Mouse (Mus musculus) inflammation-experienced regulatory T-cells, adult 6 months (primary cell): ENCODE measurements at regions not wholly inside any gene's neighbourhood (a gene's known extent, or its start where the extent isn't known, plus 50 kb on each side); places are given as distances from the start of the nearest gene placed in this dataset.

ENCODE experiments used
- ATAC-seq: one replicate; pipeline ENCODE4 v1.8.0; 2017

DNA sequence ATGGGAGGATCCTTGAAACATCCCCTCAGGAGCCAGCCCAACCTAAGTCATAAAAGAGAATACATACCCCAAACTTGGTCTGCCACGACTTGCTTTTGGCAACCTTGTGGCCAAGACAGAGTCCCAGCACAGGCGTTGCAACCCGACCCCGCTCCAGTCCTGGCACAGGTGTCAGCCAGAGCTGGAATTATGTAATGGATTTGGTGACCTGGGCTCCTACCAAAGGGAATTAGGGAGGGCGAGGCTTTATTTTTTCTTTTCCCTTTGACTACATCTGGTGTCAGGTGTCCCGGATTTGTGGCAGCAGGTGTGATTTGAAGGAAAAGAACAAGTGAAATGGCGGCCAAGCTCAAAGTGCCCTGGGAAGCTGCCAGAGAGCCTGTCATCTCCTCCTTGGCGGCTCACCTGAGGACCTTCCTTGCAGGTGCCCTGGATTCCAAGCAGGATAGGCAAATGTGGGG, 212.9 kb downstream of the Mef2c start:
- ATAC-seq: no peak

DNA sequence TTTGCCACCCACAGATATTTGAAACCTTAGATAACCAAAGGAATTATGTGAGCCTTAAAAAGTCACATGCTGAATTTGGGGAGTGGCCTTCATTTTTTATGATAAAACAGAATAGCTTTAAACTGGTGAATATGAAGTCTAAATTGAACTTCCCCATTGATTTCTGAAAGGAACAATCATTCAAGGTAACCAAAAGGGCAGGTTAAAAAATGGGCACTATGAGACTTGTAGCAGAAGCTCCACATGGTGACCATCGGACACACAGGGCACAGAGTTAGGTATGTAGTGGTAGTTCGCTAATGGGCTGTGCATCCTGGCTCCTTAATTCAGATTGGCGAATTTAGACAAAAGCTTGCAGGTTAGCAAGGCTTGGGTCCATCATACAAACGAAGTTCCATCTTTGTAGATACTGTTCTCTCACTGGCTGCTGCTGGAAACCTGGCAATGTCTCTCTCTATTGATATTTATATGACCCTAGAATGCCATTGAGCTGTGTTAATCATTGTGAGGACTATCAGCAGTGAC, 213.9 kb downstream of the Mef2c start:
- no peak for ATAC-seq

DNA sequence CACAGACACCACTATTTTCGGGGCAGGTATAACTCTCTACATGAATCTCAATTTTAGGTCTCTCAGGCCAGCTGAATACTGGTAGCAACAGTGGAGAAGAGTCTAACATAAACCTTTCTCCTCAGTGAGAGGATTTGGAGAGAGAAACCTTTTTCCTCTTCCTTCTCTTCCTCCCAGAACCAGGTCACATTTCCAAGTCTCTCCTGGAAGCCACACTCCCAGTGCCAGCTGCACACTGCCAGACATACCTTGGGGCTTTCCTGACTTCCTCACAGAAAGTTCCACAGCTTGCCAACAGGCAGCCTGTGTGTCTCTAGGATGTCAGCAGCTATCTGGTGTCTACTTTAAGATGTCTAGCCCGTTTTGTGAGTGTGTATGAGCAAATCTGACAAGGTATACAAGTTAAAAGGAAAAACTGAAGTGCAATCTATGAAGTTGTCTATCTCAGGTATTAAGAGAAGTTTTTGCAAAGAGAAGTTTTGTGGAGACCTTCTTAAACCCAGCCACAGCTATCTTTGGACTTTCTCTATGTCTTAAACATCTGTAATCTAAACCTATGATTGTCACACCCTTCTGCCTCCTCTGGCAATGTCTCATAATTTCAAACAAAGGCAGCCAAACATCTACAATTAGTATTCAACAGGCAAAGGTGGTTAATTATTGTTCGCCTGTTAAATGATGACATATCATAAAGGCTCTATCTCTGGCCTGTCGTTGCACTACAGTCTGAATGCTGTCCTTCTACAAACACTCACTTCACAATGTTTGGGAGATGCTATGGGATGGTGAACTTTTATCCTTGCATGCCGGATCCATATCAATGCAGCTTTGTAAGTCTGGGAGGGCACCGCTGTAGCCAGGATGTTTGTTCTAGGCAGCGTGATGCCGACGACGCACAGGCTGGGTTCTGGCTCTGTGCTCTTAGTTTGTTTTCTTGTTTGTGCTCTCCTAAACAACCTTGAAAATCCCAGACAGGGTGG, 214.9 kb downstream of the Mef2c start:
- no peak for ATAC-seq

DNA sequence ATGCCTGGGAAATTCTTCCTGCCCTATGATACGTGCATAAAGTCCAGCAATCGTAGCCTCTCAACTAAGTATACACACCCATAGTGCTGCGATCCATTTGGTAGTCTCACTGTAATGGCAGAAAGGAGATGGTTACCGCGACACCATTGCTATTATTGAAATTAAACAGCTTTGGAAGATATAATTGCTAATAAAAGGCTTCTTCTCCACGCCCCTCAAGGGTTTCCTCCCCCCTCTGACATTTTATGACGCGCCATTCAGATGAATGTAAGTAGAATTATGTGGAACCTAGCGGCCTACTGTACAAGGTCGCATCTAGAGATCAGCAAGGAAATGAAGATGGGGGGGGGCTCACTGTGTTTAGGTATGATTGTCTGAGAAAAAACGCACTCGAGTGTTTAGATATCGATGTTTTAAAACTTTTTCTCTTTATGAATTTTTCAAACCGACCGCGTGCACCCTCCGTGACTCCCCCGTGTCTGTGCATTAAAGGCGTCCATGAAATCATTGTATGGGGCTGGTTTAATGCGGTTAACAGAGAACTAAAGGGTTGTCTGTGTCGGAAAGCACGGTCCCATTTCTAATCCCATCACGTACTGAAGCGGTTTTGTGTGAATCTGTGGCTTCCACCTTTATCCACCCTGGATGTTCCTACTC, 215.9 kb downstream of the Mef2c start:
- no peak for ATAC-seq

DNA sequence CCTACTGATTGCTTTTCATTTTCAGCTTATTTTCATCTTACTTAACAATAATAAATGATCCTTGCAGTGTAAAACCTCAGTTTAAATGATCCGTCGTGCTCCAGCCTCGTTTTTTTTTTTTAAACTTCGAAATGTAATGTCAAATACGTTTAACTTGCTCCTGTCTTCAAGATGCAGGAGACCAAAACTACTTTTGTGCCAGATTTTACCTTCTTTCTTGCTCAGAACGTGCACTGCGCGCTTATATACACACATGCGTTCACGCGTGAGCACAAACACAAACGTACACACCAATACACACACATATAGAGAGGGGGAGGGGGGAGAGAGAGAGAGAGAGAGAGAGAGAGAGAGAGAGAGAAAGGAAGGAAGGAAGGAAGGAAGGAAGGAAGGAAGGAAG, 216.5 kb downstream of the Mef2c start:
- ATAC-seq: no peak

DNA sequence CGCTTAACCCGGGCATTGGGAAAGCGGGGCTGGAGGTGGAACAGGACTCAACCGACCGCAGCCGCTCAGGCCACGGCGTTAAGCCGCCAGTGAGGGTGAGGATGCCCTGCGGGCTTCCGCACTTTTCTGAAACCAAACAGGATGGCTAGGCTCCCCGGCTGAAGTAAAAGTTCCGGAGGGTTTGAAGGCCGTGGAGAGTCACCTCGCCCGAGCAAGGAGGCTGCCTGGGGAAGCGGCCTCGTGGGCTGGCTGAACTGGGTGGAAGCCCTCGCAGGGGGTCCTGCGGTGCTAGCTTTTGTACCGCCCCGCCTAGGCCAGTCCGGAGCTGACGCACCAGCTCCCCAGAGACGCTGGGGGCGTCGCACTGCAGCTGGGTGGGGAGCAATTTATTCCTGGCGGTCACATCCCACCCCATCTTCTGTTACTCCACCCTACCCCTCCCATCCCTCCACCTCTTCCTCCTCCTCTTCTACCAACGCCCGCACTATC, 217.1 kb downstream of the Mef2c start:
- no peak for ATAC-seq

DNA sequence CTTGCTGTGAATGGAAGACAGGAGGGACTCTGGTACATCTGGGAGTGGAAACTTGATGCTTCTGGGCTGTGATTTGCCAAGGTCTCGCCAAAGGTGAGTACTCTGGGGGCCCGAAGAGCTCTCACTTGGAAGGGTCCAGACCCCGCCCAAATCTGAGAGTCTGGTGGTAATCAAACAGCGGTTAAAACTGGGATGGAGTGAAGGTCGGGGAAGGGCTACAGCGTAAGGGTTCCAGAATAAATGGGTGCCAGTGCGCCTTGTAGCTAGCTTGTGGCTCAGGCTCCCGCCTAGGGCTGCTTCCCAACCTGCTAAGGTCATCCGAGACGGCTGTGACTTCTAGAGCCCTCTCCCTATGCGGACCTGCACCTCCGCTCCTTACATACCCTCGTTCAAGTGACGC, 217.7 kb downstream of the Mef2c start:
- ATAC-seq: no peak

DNA sequence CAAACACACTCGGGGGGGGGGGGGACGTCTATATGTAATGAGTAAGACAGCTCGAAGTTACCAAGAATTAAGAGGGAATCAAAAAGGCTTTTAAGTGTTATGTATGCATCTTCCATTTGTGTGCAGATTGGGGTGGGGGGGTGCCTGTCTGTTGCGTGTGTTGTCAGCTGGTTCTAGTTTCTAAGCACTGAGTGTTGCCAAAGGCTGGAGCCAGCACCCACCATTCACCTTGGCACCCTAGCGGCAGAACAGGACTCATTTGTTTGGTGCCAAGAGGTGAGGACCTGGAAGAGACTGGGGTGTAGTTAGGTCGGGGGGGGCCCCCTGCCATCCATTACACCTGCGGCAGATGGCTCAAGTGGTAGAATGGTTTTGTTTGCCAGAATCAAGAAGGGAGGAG, 218.4 kb downstream of the Mef2c start:
- ATAC-seq: no peak

DNA sequence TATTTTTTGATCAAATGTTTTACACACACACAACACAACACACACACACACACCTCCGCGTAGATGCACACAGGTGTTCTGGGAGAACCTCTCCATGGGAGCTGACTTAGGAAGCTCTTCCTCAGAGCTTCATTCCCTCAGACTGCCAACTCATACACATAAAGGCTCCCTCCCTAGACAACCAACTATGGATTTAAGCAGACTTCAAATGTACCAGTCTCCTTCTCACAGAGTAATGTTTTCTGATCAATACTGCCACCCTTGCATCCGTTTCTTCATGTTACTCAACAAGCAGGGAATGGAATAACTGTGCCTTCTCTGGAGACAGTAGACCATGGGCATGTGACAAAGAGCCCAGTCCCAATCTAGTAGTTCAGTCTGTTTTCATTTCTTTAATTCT, 219.0 kb downstream of the Mef2c start:
- no peak for ATAC-seq

DNA sequence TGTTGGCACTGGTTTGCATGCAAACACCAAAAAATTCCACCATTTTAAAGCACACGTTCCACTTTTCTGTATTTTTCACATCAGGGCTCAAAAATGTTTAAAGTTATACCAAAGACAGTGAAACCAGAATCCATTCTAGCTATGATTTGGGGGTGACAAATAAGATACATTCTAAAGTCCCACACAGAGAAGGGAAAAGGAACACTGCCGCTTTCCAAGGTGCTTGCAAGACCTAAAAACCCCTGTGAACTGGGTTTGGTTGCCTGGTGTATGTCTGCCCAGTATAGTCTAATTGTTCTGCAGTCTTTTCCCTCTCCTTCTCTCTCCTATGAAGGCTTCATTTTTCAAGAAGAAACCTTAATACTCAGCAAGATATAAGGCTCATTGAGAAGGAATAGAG, 219.6 kb downstream of the Mef2c start:
- no peak for ATAC-seq

DNA sequence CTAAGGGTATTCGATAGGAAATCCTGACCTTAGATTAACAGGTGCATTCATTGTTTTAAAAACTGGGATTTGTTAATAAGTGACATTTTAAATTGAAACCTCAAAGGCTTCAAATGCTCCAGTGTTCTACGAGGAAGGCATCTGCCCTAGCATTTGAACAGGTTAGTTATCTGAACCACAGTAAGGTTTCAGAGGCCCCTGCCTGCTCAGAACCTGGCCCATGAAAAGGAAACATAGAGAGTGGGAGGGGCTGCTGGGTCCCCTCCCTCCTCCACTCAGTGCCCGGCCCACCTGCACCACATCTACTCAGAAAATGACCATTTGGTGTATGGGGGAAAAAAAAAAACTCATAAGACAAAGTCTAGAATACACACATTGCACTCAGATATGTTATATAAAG, 220.4 kb downstream of the Mef2c start:
- ATAC-seq: no peak

DNA sequence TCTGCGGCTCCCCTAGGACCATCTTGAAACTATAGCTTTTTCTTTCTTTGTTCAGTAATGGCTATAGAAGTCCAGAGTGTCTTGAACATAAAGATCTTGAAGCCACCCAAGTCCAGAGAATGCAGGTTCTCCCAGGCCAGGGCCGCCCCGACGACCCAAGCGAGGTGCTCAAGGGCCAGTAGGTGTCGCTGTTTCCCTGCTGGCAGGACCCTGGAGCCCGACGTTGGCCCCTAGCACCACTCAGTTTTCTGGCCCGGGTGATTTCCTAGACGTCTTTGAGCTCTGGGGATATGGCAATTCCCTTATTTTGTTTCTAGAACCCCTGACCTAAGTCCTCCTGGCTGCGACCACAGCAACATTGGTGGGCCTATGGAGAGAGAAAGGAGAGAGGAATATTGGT, 221.2 kb downstream of the Mef2c start:
- no peak for ATAC-seq

DNA sequence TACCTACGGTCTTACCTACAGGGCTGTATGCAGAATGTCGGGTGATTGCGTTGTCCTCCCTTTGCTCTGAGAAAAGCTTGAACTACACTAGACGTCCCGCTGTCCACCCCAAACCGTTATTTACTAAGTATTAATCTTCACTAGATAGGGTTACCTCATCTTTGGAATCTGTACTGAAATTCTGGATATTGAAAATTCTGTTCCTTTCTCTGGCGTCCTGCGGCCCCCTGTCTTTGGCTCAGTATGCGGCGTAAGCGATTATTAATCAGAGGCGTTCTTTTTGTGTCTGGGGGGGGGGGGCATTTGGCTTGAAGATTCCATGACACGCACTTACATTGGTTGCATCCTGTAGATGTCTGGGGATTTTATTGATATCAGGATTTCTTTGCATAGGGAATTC, 222.0 kb downstream of the Mef2c start:
- ATAC-seq: no peak

DNA sequence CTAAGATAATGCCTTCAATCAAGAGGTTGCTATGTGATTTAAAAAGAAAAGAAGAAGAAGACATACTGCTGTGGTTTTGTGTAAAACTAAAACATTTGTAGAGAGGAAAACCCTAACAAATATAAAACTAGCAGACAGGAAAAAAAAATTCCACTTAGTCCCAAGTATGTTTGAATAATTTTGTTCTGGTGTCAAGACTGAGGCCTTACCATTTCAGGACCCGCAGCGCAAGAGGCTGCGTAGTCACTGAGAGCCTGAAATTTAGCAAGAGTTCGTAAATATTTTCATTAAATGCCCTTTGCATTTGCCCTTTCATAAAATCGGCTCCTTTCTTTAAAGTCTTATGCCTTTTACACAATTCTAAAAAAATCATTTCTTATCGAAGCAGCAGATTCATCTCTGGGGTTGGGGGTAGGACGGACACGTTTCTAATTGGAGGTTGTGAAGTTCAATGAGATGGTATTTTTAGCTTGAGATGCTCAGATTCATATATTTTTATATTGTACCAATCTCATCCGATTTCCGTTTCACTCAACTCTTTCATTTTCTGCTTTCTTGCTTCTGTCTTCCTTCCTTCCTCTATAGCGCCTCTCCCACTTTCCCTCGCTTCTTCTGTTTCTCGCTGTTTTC, 222.6 kb downstream of the Mef2c start:
- ATAC-seq: no peak

DNA sequence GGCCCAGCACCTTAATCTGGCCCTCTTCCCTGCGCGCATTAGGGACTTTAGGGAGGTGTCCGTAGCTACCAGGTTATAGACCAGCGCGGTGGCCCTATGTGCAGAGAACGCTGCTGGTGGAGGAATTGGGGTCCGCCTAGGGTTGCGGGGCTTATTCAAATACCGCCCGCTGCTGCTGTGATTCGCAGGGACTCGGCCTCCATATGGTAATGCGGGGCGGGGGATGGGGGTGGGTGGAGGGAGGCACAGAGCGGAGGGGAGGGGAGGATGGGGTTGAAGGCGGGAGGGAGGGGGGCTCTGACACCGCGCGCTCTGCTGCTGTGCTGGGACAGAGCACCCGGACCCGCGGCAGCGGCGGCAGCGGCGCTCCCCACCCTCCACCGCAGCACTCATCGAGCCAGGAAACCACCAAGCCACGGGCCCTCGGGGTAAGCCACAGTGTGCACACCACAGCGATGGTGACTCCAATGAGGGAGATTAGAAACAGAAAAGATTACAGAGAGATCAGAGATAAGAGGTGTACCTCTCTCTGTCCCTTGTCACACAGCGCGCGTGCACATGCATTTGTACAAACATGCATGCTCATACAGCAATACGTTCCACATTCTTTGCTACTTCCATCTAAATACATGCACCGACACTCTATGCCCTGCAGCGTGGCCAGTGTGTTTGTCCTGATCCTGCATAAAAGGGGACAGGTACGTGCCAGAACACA, 223.4 kb downstream of the Mef2c start:
- ATAC-seq: no peak

DNA sequence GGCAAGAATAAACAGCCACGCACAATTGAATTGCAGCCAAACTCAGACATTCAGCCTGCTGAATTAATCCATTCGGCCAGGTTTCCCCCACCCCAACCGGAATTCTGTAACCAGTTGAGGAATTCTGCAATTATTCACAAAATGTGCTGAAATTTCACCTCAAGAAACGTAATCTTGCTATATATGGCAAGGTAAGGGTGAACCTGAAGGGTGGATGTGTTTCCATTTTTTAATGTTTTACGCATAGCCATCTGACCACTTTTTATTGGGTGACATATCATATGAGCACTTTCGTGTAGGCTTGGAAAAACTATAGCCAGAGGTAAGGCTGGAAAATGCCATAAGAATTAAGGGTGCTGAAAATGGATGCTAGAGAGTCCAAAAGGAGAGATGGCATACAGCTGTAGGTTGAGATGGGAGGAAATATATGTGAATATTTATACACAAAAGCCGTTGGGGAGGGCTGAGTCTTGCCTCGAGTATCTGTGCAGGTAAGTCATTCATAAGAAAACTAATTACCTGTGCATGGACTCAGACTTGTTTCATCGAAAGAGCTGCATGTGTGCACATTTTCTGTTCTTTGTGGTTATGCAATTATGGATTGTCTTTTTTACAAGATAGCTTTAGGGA, 224.0 kb downstream of the Mef2c start:
- ATAC-seq: no peak

DNA sequence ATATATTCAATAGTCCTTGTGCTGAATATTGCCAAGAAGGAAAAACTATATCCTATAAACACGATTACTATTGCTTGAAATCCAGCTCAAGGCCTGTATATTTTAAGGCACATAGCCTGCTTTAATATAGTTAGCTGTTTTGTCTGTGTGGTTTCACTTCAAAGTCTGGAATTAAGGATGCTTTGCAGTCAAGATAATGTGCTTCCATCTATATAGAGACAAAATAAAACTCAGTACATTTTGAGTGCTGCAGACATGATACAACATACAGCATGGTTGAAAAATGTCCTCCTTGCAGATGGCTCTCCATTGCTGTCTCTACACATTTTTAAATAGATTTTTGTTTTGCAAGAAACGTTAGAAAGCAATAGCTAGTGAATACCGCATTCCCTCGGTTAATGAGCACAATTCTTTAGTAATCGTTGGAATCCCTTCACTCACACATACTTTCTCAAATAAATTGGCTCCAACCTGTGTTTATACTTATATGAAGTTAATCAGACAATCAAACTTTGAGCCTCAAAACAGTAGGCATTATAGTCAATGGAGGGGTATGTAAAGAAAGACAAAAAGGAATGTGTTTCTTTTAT, 224.7 kb downstream of the Mef2c start:
- no peak for ATAC-seq

DNA sequence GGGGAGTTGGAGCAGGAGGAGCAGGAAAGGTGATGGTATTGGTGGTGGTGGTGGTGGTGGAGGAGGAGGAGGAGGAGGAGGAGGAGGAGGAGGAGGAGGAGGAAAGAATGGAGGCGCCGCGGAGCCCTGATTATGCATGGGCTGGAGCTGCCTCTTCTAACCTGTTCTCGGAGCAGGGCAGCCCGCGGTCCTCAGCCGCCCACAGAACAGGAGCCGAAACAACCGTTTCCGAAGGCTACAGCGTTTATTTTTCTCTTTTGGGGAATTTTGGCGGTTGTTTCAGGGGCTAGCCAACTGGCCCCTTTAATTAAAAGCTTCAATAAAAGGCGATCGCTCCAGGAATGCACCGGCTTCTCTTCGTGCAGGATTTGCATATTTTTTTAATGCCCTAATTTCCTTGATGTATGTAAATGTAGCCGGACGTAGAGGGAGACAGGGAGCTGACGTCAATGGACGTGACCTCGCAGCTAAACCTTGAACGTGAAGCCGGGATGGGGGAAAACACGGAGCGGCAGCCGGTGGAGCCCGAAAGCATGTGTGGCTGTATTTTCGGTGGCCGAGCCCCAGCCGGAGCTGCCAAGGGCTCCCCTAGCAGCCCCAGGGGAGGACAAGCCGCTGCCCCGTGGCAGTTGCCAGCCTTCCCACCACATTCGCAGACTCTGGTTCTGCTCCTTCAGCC, 225.6 kb downstream of the Mef2c start:
- ATAC-seq: peak; percentile 19

DNA sequence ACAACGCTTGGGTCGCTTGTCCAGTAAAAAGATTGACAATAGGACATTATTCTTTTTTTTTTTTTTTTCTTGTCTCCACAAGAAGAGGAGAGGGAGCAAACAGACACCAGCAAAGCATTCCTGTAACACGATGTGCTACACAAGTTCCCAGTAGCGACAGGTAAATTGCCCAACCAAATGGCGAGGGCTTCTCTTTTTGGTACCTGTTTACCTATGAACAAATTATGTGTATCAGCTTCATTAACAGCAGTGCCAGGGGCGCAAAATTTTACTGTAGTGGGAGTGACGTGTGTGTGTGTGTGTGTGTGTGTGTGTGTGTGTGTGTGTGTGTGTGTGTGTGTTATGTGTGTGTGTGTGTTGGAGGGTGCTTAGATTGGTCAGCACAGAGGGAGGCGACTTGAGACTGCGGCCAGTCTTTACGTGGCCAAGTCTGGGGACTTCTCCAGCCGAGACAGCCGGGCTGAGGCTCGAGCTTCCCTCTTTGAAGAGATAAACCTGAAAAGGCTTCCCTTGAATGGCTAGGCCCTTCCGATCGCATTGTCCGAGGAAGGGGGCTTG, 226.4 kb downstream of the Mef2c start:
- ATAC-seq: no peak

DNA sequence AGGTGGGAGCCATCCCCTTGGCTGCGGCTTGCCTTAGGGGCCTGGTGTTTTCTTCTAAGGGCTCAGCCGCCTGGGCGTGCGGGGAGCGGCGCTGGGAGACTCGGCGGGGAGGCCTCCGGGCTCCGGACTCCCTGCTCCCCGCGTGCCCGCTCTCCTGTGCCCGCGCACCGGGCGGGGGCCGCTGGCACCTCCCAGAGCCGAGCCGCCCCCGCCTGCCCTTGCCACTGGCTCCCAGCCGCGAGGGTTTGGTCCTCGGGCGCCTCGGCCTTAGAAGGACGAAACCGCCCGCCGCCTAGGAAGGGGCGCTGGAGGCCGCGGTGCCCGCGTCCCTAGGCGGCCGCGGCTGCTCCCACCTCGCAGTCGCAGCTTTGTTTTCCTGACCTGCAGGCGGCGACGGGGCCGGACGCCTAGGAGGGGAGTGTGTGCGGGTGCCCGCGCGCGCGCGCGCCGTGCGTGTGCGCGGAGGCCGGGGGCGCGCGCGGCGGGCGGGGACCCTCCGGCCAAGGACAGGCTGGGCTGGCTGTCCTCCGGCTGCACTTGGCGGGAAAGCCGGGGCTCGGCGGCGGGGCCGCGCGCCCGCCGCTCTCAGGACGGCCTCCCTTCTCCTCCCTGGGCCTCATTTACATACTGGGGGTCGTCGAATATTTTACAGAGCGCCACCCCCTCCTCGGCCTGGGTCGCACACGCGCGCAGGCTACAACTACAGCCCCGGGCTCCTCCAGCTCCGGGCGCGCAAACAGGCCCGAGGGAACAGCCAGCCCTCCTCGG, 227.1 kb downstream of the Mef2c start:
- no peak for ATAC-seq
